Mouse (Mus musculus) heart, postnatal 0 days (tissue): Measurements from ENCODE around the gene Camsap2. TPM values are rescaled to one million over a fixed set of nuclear protein-coding genes. Genes with fewer than 3 reads are reported as not detected.

Experiments
- ATAC-seq: fragments of 200-750 bp; cut with Nextera tagmentation; 2 replicates; pipeline ENCODE4 v1.8.0; 2017; ENCODE audit warnings: low read depth, moderate number of reproducible peaks, moderate library complexity; ENCODE audit not compliant: insufficient read depth
- DNase-seq: peaks from one replicate; pipeline ENCODE4 v3.0.0-alpha.2; 2016; ENCODE audit warnings: low spot score
- H3K27ac ChIP-seq: fragments of 300-500 bp; sonication (generic); 2 replicates; pipeline ENCODE4 v1.5.1; 2014; ENCODE audit warnings: low read depth, mild to moderate bottlenecking
- H3K27me3 ChIP-seq: fragments of 300-500 bp; sonication (generic); 2 replicates; pipeline ENCODE4 v1.6.1; 2014; ENCODE audit warnings: low read length, mixed read lengths; ENCODE audit not compliant: control insufficient read depth, insufficient read depth
- H3K36me3 ChIP-seq: fragments of 300-500 bp; sonication (generic); replicated peaks from 2 replicates; pipeline ENCODE4 v1.6.1; 2014; ENCODE audit warnings: low read length, mixed read lengths; ENCODE audit not compliant: control insufficient read depth, insufficient read depth
- H3K4me1 ChIP-seq: fragments of 300-500 bp; sonication (generic); 2 replicates; pipeline ENCODE4 v1.6.1; 2014; ENCODE audit warnings: antibody characterized with exemption; ENCODE audit not compliant: control insufficient read depth, insufficient read depth
- H3K4me2 ChIP-seq: fragments of 300-500 bp; sonication (generic); 2 replicates; pipeline ENCODE4 v1.6.1; 2014; ENCODE audit warnings: low read depth, mild to moderate bottlenecking, low read length, moderate library complexity
- H3K4me3 ChIP-seq: fragments of 300-500 bp; sonication (generic); 2 replicates; pipeline ENCODE4 v1.5.1; 2014; ENCODE audit warnings: low read depth, low read length
- H3K9ac ChIP-seq: fragments of 300-500 bp; sonication (generic); replicated peaks from 2 replicates; pipeline ENCODE4 v1.6.1; 2014; ENCODE audit warnings: low read depth, low read length, mixed read lengths
- H3K9me3 ChIP-seq: fragments of 300-500 bp; sonication (generic); replicated peaks from 2 replicates; pipeline ENCODE4 v1.6.1; 2016; ENCODE audit warnings: low read length; ENCODE audit not compliant: control insufficient read depth
- CTCF ChIP-seq: IDR thresholded peaks from 2 replicates; pipeline ENCODE4 v1.5.1; 2016; ENCODE audit warnings: antibody characterized with exemption, control low read depth, low read depth
- EP300 ChIP-seq: IDR thresholded peaks from 2 replicates; pipeline ENCODE4 v1.6.1; 2016; ENCODE audit warnings: antibody characterized with exemption, low read depth
- WGBS: fragments of 180-500 bp; shearing (Covaris S2); extraction: QIAGEN DNeasy Blood & Tissue Kit; methylation state at CpG from one replicate; pipeline ENCODE4 v1.1.7; 2014; 5-methylcytosine and 5-hydroxymethylcytosine counted together
- polyA plus RNA-seq: library from polyadenylated mRNA; unstranded; fragments of >200 nt; fragmentation: Nextera tagmentation; extraction: Ambion mirVana; gene quantifications from 2 replicates; pipeline ENCODE4 v1.2.1, GENCODE M21; 2015
- total RNA-seq: library from RNA; depleted of rRNA; stranded (reverse); fragments of >200 nt; gene quantifications from 2 replicates; pipeline ENCODE4 v1.2.3, GENCODE M21; 2014; ENCODE audit warnings: low replicate concordance; rRNA removed

Gene Camsap2
- total and polyA plus RNA-seq, 2 experiments from 2014 or later, result 4.5 to 16.4 TPM

GRCm38 (mm10) chr1:136223758-136224342 lies 122.1 kb downstream of the Camsap2 start:
- no peak overlapping the region for H3K9ac ChIP-seq
- H3K4me3 ChIP-seq, result no peak overlapping the region
- no peak for DNase-seq
- no peaks in the 10 kb centered on the region for H3K4me1 ChIP-seq
- TF ChIP-seq CTCF (no peak), EP300 (no peak)
- H3K36me3 ChIP-seq, result no peaks in the 10 kb centered on the region
- WGBS, result 84% methylated on average over 10 of the region's 10 CpGs
- H3K4me2 ChIP-seq, result no peak overlapping the region
- no peak for ATAC-seq
- no peaks in the 10 kb centered on the region for H3K9me3 ChIP-seq
- peaks cover 12% of the 10 kb centered on the region; the same call in 1 of the 2 replicates for H3K27me3 ChIP-seq
- H3K27ac ChIP-seq, result no peak overlapping the region

- TF ChIP-seq EP300, result no peak
- no peak for TF ChIP-seq CTCF
- no peak for DNase-seq
- H3K36me3 ChIP-seq, result no peaks in the 10 kb centered on the region
- no peaks in the 10 kb centered on the region for H3K4me1 ChIP-seq
- H3K9ac ChIP-seq, result no peak overlapping the region
- H3K4me3 ChIP-seq, result no peak overlapping the region
- no peak for ATAC-seq
- no peak overlapping the region for H3K27ac ChIP-seq
- 0 out of 2 replicates have a peak, but pooled peaks cover 10% of the 10 kb centered on the region for H3K27me3 ChIP-seq
- H3K9me3 ChIP-seq, result no peaks in the 10 kb centered on the region
- H3K4me2 ChIP-seq, result no peak overlapping the region
- 82% methylated on average over 10 of the region's 10 CpGs for WGBS
Observed at GRCm38 (mm10) chr1:136222386-136222785, 123.5 kb downstream of the Camsap2 start.

GRCm38 (mm10) chr1:136220037-136220871 lies 125.7 kb downstream of the Camsap2 start:
- WGBS, result 53% methylated on average over 10 of the region's 10 CpGs
- H3K4me1 ChIP-seq, result no peaks in the 10 kb centered on the region
- H3K4me3 ChIP-seq, result no peak overlapping the region
- no peak overlapping the region for H3K4me2 ChIP-seq
- TF ChIP-seq CTCF (no peak), EP300 (no peak)
- no peak overlapping the region for H3K27ac ChIP-seq
- no peak overlapping the region for H3K9ac ChIP-seq
- H3K9me3 ChIP-seq, result no peaks in the 10 kb centered on the region
- DNase-seq (no peak), ATAC-seq (no peak)
- 0 out of 2 replicates have a peak, but pooled peaks cover 4% of the 10 kb centered on the region for H3K27me3 ChIP-seq
- H3K36me3 ChIP-seq, result no peaks in the 10 kb centered on the region

Other genes starting within 250 kb of the Camsap2 start
- gene Kif21b, start 214.7 kb downstream of the Camsap2 start, total RNA-seq, result 0.38 and 2.8 TPM in 2 replicates
- gene Kif21b, start 214.7 kb downstream of the Camsap2 start, polyA plus RNA-seq, result 0.18 and 0.26 TPM in 2 replicates
- gene Mroh3, start 133.3 kb downstream of the Camsap2 start, total RNA-seq, result not detected in 2 replicates
- gene Mroh3, start 133.3 kb downstream of the Camsap2 start, polyA plus RNA-seq, result not detected in 2 replicates
- 0.42 and 0.70 TPM in 2 replicates for gene Inava, start 111.8 kb downstream of the Camsap2 start, total RNA-seq
- gene Inava, start 111.8 kb downstream of the Camsap2 start, polyA plus RNA-seq, result 0.21 TPM in 1 of 2 replicates, not detected in the other
- gene Gpr25, start 85.2 kb downstream of the Camsap2 start, total RNA-seq, result not detected in 2 replicates
- not detected in 2 replicates for gene Gpr25, start 85.2 kb downstream of the Camsap2 start, polyA plus RNA-seq
- gene Ddx59, start 69.2 kb upstream of the Camsap2 start, total RNA-seq, result 7.4 and 8.3 TPM in 2 replicates
- 9.2 and 10.3 TPM in 2 replicates for gene Ddx59, start 69.2 kb upstream of the Camsap2 start, polyA plus RNA-seq
- gene Kif14, start 120.2 kb upstream of the Camsap2 start, total RNA-seq, result 1.8 and 4.8 TPM in 2 replicates
- 0.79 and 0.86 TPM in 2 replicates for gene Kif14, start 120.2 kb upstream of the Camsap2 start, polyA plus RNA-seq